Mouse (Mus musculus) cortical plate, adult 2 months (tissue): ENCODE results near the gene Syk.

Experiments
- CTCF ChIP-seq: fragments of 200-500 bp; IDR thresholded peaks from 2 replicates; pipeline ENCODE4 v1.5.1; 2011; ENCODE audit warnings: mild to moderate bottlenecking, control low read depth, low read length; ENCODE audit not compliant: insufficient read depth; ENCODE audit errors: extremely low read depth
- POLR2A ChIP-seq: fragments of 200-500 bp; IDR thresholded peaks from 2 replicates; pipeline ENCODE4 v1.6.1; 2011; ENCODE audit warnings: mild to moderate bottlenecking, low read length, control low read depth; ENCODE audit not compliant: insufficient read depth; ENCODE audit errors: extremely low read depth

- no peak for TF ChIP-seq CTCF
- TF ChIP-seq POLR2A: no peak
These were observed 17.2 kb downstream of the Syk start for GRCm38 (mm10) chr13:52600015-52600643.
